Mouse (Mus musculus): ENCODE measurements around the gene Lif. TPM values are rescaled to one million over a fixed set of nuclear protein-coding genes. Genes with fewer than 3 reads are reported as not detected.

The Lif gene
- polyA plus RNA-seq, 1 experiment = 12.1 TPM

- no peak overlapping the region for H3K27ac ChIP-seq (ENCODE audit: insufficient read depth, low read length)
- H3K9ac ChIP-seq (ENCODE audit: low read depth, poor library complexity, severe bottlenecking) = no peak overlapping the region
- H3K4me3 ChIP-seq (ENCODE audit: low read depth, low read length) = no peak overlapping the region
- TF ChIP-seq POLR2A (IDR thresholded peaks at IDR 0.05; ENCODE audit: insufficient read depth, low read length) (no peak), CTCF (IDR thresholded peaks at IDR 0.05; ENCODE audit: low read depth, low read length) (no peak), EP300 (IDR thresholded peaks at IDR 0.05; ENCODE audit: insufficient read depth, low read depth, low read length) (no peak)
- H3K4me1 ChIP-seq (ENCODE audit: control insufficient read depth, insufficient read depth, low read length) = peaks cover 12% of the 10 kb centered on the region
- H3K36me3 ChIP-seq (ENCODE audit: control insufficient read depth, insufficient read depth, low read length, poor library complexity, severe bottlenecking) = no peaks in the 10 kb centered on the region
- H3K9me3 ChIP-seq (replicated peaks; ENCODE audit: control insufficient read depth, insufficient read depth, low read length, poor library complexity, severe bottlenecking) = no peaks in the 10 kb centered on the region
- no peaks in the 10 kb centered on the region for H3K27me3 ChIP-seq (ENCODE audit: control insufficient read depth, insufficient read depth, low read length, poor library complexity, severe bottlenecking)
Observed at GRCm38 (mm10) chr11:4306086-4306485, 48.7 kb downstream of the Lif start.

- Histone ChIP-seq H3K9ac (ENCODE audit: low read depth, poor library complexity, severe bottlenecking) (peak overlapping the region; percentile 16; the same call in 1 of the 2 replicates), H3K4me1 (ENCODE audit: control insufficient read depth, insufficient read depth, low read length) (peaks cover 6% of the 10 kb centered on the region), H3K27me3 (ENCODE audit: control insufficient read depth, insufficient read depth, low read length, poor library complexity, severe bottlenecking) (no peaks in the 10 kb centered on the region), H3K27ac (ENCODE audit: insufficient read depth, low read length) (no peak overlapping the region), H3K36me3 (ENCODE audit: control insufficient read depth, insufficient read depth, low read length, poor library complexity, severe bottlenecking) (no peaks in the 10 kb centered on the region), H3K4me3 (ENCODE audit: low read depth, low read length) (no peak overlapping the region), H3K9me3 (replicated peaks; ENCODE audit: control insufficient read depth, insufficient read depth, low read length, poor library complexity, severe bottlenecking) (no peaks in the 10 kb centered on the region)
- TF ChIP-seq POLR2A (IDR thresholded peaks at IDR 0.05; ENCODE audit: insufficient read depth, low read length) (no peak), CTCF (IDR thresholded peaks at IDR 0.05; ENCODE audit: low read depth, low read length) (no peak), EP300 (IDR thresholded peaks at IDR 0.05; ENCODE audit: insufficient read depth, low read depth, low read length) (no peak)
Observed at GRCm38 (mm10) chr11:4308060-4308513, 50.7 kb downstream of the Lif start.

GRCm38 (mm10) chr11:4308514-4309450 is 51.4 kb downstream of the Lif start:
- Histone ChIP-seq H3K4me3 (ENCODE audit: low read depth, low read length) (no peak overlapping the region), H3K9ac (ENCODE audit: low read depth, poor library complexity, severe bottlenecking) (peak overlapping the region; percentile 16; the same call in 1 of the 2 replicates), H3K36me3 (ENCODE audit: control insufficient read depth, insufficient read depth, low read length, poor library complexity, severe bottlenecking) (no peaks in the 10 kb centered on the region), H3K9me3 (replicated peaks; ENCODE audit: control insufficient read depth, insufficient read depth, low read length, poor library complexity, severe bottlenecking) (no peaks in the 10 kb centered on the region), H3K27ac (ENCODE audit: insufficient read depth, low read length) (no peak overlapping the region), H3K4me1 (ENCODE audit: control insufficient read depth, insufficient read depth, low read length) (peaks cover 5% of the 10 kb centered on the region), H3K27me3 (ENCODE audit: control insufficient read depth, insufficient read depth, low read length, poor library complexity, severe bottlenecking) (no peaks in the 10 kb centered on the region)
- TF ChIP-seq EP300 (IDR thresholded peaks at IDR 0.05; ENCODE audit: insufficient read depth, low read depth, low read length) (no peak), POLR2A (IDR thresholded peaks at IDR 0.05; ENCODE audit: insufficient read depth, low read length) (no peak), CTCF (IDR thresholded peaks at IDR 0.05; ENCODE audit: low read depth, low read length) (no peak)

GRCm38 (mm10) chr11:4309613-4310012 is 52.3 kb downstream of the Lif start:
- Histone ChIP-seq H3K9me3 (replicated peaks; ENCODE audit: control insufficient read depth, insufficient read depth, low read length, poor library complexity, severe bottlenecking) (no peaks in the 10 kb centered on the region), H3K27me3 (ENCODE audit: control insufficient read depth, insufficient read depth, low read length, poor library complexity, severe bottlenecking) (no peaks in the 10 kb centered on the region)

GRCm38 (mm10) chr11:4310324-4310723 is 53.0 kb downstream of the Lif start:
- TF ChIP-seq POLR2A (IDR thresholded peaks at IDR 0.05; ENCODE audit: insufficient read depth, low read length) (no peak), EP300 (IDR thresholded peaks at IDR 0.05; ENCODE audit: insufficient read depth, low read depth, low read length) (no peak), CTCF (IDR thresholded peaks at IDR 0.05; ENCODE audit: low read depth, low read length) (no peak)
- no peaks in the 10 kb centered on the region for H3K9me3 ChIP-seq (replicated peaks; ENCODE audit: control insufficient read depth, insufficient read depth, low read length, poor library complexity, severe bottlenecking)
- H3K27ac ChIP-seq (ENCODE audit: insufficient read depth, low read length) = no peak overlapping the region
- H3K36me3 ChIP-seq (ENCODE audit: control insufficient read depth, insufficient read depth, low read length, poor library complexity, severe bottlenecking) = no peaks in the 10 kb centered on the region
- peaks cover 4% of the 10 kb centered on the region for H3K4me1 ChIP-seq (ENCODE audit: control insufficient read depth, insufficient read depth, low read length)
- no peak overlapping the region for H3K4me3 ChIP-seq (ENCODE audit: low read depth, low read length)
- no peaks in the 10 kb centered on the region for H3K27me3 ChIP-seq (ENCODE audit: control insufficient read depth, insufficient read depth, low read length, poor library complexity, severe bottlenecking)
- H3K9ac ChIP-seq (ENCODE audit: low read depth, poor library complexity, severe bottlenecking) = no peak overlapping the region

More at GRCm38 (mm10) chr11:4309613-4310012, 52.3 kb downstream of the Lif start:
- no peak overlapping the region for H3K4me3 ChIP-seq (ENCODE audit: low read depth, low read length)
- peaks cover 5% of the 10 kb centered on the region for H3K4me1 ChIP-seq (ENCODE audit: control insufficient read depth, insufficient read depth, low read length)
- TF ChIP-seq POLR2A (IDR thresholded peaks at IDR 0.05; ENCODE audit: insufficient read depth, low read length) = no peak
- TF ChIP-seq CTCF (IDR thresholded peaks at IDR 0.05; ENCODE audit: low read depth, low read length) = no peak
- TF ChIP-seq EP300 (IDR thresholded peaks at IDR 0.05; ENCODE audit: insufficient read depth, low read depth, low read length) = no peak
- H3K27ac ChIP-seq (ENCODE audit: insufficient read depth, low read length) = no peak overlapping the region
- no peak overlapping the region for H3K9ac ChIP-seq (ENCODE audit: low read depth, poor library complexity, severe bottlenecking)
- no peaks in the 10 kb centered on the region for H3K36me3 ChIP-seq (ENCODE audit: control insufficient read depth, insufficient read depth, low read length, poor library complexity, severe bottlenecking)

- H3K27me3 ChIP-seq (ENCODE audit: control insufficient read depth, insufficient read depth, low read length, poor library complexity, severe bottlenecking) = no peaks in the 10 kb centered on the region
- no peaks in the 10 kb centered on the region for H3K36me3 ChIP-seq (ENCODE audit: control insufficient read depth, insufficient read depth, low read length, poor library complexity, severe bottlenecking)
- H3K4me3 ChIP-seq (ENCODE audit: low read depth, low read length) = no peak overlapping the region
- H3K9me3 ChIP-seq (replicated peaks; ENCODE audit: control insufficient read depth, insufficient read depth, low read length, poor library complexity, severe bottlenecking) = no peaks in the 10 kb centered on the region
- no peak overlapping the region for H3K9ac ChIP-seq (ENCODE audit: low read depth, poor library complexity, severe bottlenecking)
- no peak overlapping the region for H3K27ac ChIP-seq (ENCODE audit: insufficient read depth, low read length)
- no peak for TF ChIP-seq POLR2A (IDR thresholded peaks at IDR 0.05; ENCODE audit: insufficient read depth, low read length)
- no peak for TF ChIP-seq CTCF (IDR thresholded peaks at IDR 0.05; ENCODE audit: low read depth, low read length)
- no peak for TF ChIP-seq EP300 (IDR thresholded peaks at IDR 0.05; ENCODE audit: insufficient read depth, low read depth, low read length)
- H3K4me1 ChIP-seq (ENCODE audit: control insufficient read depth, insufficient read depth, low read length) = peaks cover 2% of the 10 kb centered on the region
Observed at GRCm38 (mm10) chr11:4312180-4312579, 54.8 kb downstream of the Lif start.

Data from ES-Bruce4 (cell line).